Mouse (Mus musculus): Measurements from ENCODE around the gene P4htm. TPM values are rescaled to one million over a fixed set of nuclear protein-coding genes. Genes with fewer than 3 reads are reported as not detected.

Gene P4htm
- total RNA-seq, 2 experiments from 2014 or later, result 60.3 to 61.6 TPM

DNA sequence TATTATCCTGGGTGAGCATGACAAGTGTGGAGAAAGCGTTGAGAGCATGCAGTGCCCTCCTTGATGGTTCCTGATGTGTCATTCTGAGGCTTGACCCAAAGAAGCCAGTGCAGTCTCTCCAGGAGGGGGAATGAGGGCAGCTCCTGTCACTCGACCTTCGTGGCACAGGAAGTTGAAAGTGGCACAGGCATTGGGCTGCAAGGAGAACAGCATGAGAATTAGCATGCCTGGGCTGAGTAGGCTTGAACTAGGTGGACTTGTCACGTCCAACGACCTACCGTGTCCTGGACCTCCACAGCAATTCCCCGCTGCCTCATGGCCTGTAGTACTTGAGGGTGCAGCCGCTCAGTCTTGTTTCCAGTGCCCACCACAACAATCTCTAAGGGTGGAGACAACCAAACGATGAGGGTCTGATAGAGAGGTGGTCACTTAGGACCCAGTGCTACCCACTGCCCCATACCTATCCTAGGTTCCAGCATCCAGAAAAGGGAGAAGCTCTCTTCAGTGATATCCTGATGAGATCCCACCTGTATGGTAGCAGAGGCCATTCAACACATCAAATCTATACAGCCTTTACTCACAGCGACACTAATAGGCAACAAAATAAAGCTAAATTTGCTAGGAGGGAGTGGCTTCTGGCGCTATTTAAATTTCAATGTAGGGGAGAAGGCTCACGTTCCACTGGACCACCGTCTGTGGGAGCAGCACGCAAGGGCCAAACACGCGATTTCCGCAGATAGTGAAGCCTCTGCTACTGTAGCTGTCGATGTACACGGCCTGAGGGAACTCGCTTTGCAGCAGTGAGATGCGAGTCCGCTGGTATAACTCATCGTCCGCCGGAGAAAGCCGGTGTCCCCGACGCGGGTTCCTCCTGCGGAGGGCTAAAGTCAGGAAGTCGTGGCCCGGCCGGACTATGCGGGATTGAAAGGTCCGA lies 31.3 kb downstream of the P4htm start:
- intact Hi-C loops (cut with DNase I), result no loop called here
- DNase-seq (ENCODE audit: low spot score in 2 of 2), result no peak

DNA sequence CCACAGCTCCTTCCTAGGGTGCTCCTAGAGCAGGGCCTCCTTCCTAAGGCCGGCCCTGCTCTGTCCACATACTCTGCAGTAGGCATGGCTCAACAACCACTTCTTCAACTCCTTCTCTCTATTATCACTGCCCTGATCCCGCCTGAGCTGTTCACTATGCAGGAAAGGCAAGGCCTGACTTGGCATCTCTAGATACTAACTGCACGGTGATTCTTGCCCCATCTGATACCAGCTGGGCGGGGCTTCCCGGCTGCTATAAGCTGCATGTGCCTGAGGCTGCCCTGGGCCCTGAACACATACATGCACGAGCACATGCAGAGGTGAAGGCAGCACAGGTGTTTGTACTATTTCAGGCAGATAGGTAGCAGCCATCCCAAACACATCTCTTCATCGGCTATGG lies 33.3 kb downstream of the P4htm start:
- intact Hi-C loops (cut with DNase I), result no loop called here
- no peak for DNase-seq (ENCODE audit: low spot score in 2 of 2)

DNA sequence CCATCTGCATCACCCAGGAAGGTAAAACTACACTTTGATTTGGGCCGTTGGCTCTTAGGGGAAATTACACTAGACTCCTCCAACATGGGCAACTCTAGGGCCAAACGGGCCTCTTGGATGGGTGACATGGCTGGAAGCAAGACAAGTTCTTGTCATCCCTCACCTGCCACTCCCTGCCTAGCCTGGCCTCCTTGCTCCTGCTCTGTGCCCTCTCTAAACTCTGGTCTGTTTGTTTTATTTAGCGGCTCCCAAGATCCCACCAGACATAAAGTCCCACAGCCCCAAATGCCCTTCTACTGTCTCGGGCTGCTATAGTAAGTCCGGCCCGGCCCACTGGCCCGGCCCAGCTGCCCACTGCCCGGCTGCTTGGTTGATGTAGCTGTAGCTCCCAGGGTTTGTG lies 33.8 kb downstream of the P4htm start:
- no peak for DNase-seq (ENCODE audit: low spot score in 2 of 2)
- intact Hi-C loops (cut with DNase I), result no loop called here

DNA sequence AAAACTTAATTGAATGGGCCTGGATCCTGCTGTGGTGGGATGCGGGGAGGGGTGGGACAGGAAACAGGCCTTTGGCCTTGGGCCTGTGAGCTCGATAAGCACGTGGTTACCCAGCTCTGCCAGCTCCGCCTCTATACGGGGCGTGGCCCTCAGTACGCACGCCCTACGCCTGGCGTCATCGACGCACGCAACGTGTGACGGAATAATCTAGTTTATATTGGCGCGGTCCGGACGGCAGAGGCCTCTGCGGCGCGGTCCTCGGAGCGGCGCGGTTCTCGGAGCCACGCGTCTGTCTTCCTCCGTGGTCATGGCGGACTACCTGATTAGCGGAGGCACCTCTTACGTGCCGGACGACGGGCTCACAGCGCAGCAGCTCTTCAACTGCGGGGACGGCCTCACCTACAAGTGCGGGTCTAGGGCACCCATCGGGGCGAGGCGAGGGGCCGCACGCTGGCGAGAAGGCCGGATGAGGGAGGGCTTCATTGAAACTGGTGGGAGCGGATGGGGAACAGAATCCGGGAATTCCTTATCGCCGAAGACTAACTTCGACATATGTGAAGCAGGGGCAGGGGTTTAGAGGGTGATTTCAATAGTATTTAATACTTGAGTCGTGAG lies 37.1 kb downstream of the P4htm start, which contains the start of gene Impdh2:
Gene Impdh2, plus strand, starts transcription at position 60 of the 615 bp plus-strand sequence.
- intact Hi-C loops (cut with DNase I), result no loop called here
- peak; percentile 95 for DNase-seq (ENCODE audit: low spot score in 2 of 2)

DNA sequence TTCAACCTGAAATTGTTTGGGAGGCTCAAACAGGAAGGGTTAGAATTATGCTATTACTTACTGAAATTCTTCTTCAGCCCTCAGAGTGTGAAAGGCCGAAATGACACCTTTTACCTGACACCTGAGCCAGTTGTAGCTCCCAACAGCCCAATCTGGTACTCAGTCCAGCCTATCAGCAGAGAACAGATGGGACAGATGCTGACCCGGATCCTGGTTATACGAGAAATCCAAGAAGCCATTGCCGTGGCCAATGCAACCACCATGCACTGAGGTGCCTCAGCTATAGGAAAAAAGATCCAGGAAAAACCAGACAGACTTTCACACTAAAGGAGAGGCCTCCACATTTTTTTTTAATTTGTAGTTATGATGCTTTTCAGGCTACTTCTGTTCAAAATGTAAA lies 38.3 kb downstream of the P4htm start:
- intact Hi-C loops (cut with DNase I), result no loop called here
- no peak for DNase-seq (ENCODE audit: low spot score in 2 of 2)

- DNase-seq (ENCODE audit: low spot score in 2 of 2), result no peak
- intact Hi-C loops (cut with DNase I), result loop anchor here (5.0 kb wide), 1 partner anchor 180 kb away; no protein-coding TSS in a partner anchor
These were observed 50.6 kb downstream of the P4htm start for GRCm38 (mm10) chr9:108546875-108547274.

DNA sequence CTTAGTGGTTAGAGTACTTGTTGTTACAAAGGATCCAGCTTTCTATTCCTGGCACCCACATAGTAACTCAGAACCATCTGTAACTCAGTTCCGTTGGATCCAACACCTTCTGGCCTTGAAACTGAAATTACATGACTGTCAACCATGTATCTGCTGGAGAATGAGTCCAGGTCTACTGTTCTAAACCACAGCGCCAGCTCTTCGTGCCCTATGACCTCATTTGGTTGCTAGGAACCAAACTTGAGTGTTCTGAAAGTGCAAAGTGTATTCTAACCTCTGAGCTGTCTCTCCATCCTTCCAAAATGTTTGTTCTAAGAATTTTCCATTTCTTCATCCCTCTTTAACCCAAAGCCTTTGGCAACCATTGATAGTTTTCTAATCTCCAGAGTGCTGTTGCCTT lies 51.5 kb downstream of the P4htm start:
- no peak for DNase-seq (ENCODE audit: low spot score in 2 of 2)
- intact Hi-C loops (cut with DNase I), result loop anchor here (5.0 kb wide), 1 partner anchor 179 kb away; no protein-coding TSS in a partner anchor

- intact Hi-C loops (cut with DNase I), result no loop called here
These were observed 56.6 kb downstream of the P4htm start for GRCm38 (mm10) chr9:108540846-108541245.

GRCm38 (mm10) chr9:108531496-108531895 lies 66.0 kb downstream of the P4htm start:
- no peak for DNase-seq (ENCODE audit: low spot score in 2 of 2)
- intact Hi-C loops (cut with DNase I), result no loop called here

More at GRCm38 (mm10) chr9:108540846-108541245, 56.6 kb downstream of the P4htm start:
- no peak for DNase-seq (ENCODE audit: low spot score in 2 of 2)

DNA sequence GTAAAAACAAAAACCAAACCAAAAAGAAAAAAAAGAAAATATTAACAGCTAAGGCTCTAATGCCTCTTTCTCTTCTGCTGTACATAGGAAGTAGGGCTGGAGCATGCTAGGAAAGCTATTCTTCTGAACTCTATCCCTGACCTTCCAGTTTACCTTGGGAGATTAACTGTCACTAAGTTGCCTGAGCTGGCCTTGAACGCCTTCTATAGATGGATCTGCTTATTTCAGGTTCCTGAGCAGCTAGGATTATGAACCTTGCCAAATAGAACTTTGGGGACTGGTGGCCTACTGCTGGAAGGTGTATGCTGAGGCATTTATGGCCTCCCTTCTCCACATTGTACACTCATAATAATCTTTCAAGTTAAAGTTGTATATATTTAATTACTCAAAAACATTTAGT lies 66.5 kb downstream of the P4htm start:
- DNase-seq (ENCODE audit: low spot score in 2 of 2), result no peak
- intact Hi-C loops (cut with DNase I), result no loop called here

Small RNA genes within 50 kb of the gene (microRNA-seq; reads per million reads assigned to microRNA genes)
- gene Gm24083, result 0 reads per million in 2 experiments
- gene Mir191, result 0 reads per million in 2 experiments
- 969 to 996 reads per million in 2 experiments for gene Mir425

Other genes with a start within 250 kb of the P4htm start
- gene Usp4, start 249.8 kb downstream of the P4htm start, total RNA-seq (2021), result 100 to 1,000 TPM; 115 to 122 TPM
- 1 to 10 TPM; 1.4 to 2.7 TPM for gene 1700102P08Rik, start 204.9 kb downstream of the P4htm start, total RNA-seq (2021)
- gene Ccdc36, start 169.2 kb downstream of the P4htm start, total RNA-seq (2021), result under 1 TPM; 0.11 to 0.21 TPM
- not detected for gene BC048562, start 161.2 kb downstream of the P4htm start, total RNA-seq (2021)
- 10 to 100 TPM; 38.3 to 40.2 TPM for gene Ccdc71, start 137.1 kb downstream of the P4htm start, total RNA-seq (2021)
- 10 to 100 TPM; 36.1 to 38.4 TPM for gene Klhdc8b, start 136.1 kb downstream of the P4htm start, total RNA-seq (2021)
- gene Lamb2, start 117.9 kb downstream of the P4htm start, total RNA-seq (2021), result 10 to 100 TPM; 36.0 to 38.3 TPM
- gene Usp19, start 107.1 kb downstream of the P4htm start, total RNA-seq (2021), result 100 to 1,000 TPM; 119 to 128 TPM
- 10 to 100 TPM; 76.7 to 80.8 TPM for gene Qars, start 90.0 kb downstream of the P4htm start, total RNA-seq (2021)
- 100 to 1,000 TPM; 126 to 130 TPM for gene Qrich1, start 80.9 kb downstream of the P4htm start, total RNA-seq (2021)
- gene Impdh2, start 37.4 kb downstream of the P4htm start, total RNA-seq (2021), result 10 to 100 TPM; 57.6 to 60.5 TPM
- gene Ndufaf3, start 30.2 kb downstream of the P4htm start, total RNA-seq (2021), result 10 to 100 TPM; 65.9 to 66.5 TPM
- 10 to 100 TPM; 76.6 to 77.8 TPM for gene Dalrd3, start 27.8 kb downstream of the P4htm start, total RNA-seq (2021)
- 100 to 1,000 TPM; 184 to 202 TPM for gene Wdr6, start 18.9 kb downstream of the P4htm start, total RNA-seq (2021)
- gene Arih2, start 51.7 kb upstream of the P4htm start, total RNA-seq (2021), result 10 to 100 TPM; 49.8 to 50.2 TPM
- 10 to 100 TPM; 14.5 to 15.0 TPM for gene Slc25a20, start 64.4 kb upstream of the P4htm start, total RNA-seq (2021)
- 10 to 100 TPM; 40.6 to 45.5 TPM for gene Prkar2a, start 91.6 kb upstream of the P4htm start, total RNA-seq (2021)
- 100 to 1,000 TPM; 149 to 153 TPM for gene Ip6k2, start 186.1 kb upstream of the P4htm start, total RNA-seq (2021)
- gene Nckipsd, start 210.7 kb upstream of the P4htm start, total RNA-seq (2021), result 10 to 100 TPM; 39.1 to 44.7 TPM
- gene Celsr3, start 228.7 kb upstream of the P4htm start, total RNA-seq (2021), result 10 to 100 TPM; 50.7 to 55.3 TPM